Mouse (Mus musculus) myocyte (in vitro differentiated cells): ENCODE results near the gene Auts2. TPM values are rescaled to one million over a fixed set of nuclear protein-coding genes. Genes with fewer than 3 reads are reported as not detected.

Source experiments
- H3K27me3 ChIP-seq: one replicate; pipeline ENCODE4 v1.6.1; 2011; ENCODE audit not compliant: control insufficient read depth, insufficient read depth, insufficient read length
- H3K36me3 ChIP-seq: one replicate; pipeline ENCODE4 v1.6.1; 2011; ENCODE audit not compliant: control insufficient read depth, insufficient read depth
- H3K4me2 ChIP-seq: one replicate; pipeline ENCODE4 v1.6.1; 2011; ENCODE audit warnings: low read depth, control low read depth
- H3K4me3 ChIP-seq: one replicate; pipeline ENCODE4 v1.5.1; 2011; ENCODE audit warnings: mild to moderate bottlenecking, control low read depth, moderate library complexity
- H3K79me2 ChIP-seq: one replicate; pipeline ENCODE4 v1.6.1; 2011; ENCODE audit not compliant: control insufficient read depth, insufficient read depth
- H3ac ChIP-seq: one replicate; pipeline ENCODE4 v1.6.1; 2011; ENCODE audit not compliant: control insufficient read depth, insufficient read length
- CEBPB ChIP-seq: IDR thresholded peaks from 2 replicates; pipeline ENCODE4 v1.6.1; 2011; ENCODE audit warnings: mild to moderate bottlenecking, moderate library complexity; ENCODE audit not compliant: poor library complexity, insufficient read depth, severe bottlenecking
- E2F4 ChIP-seq: IDR thresholded peaks from one replicate; pipeline ENCODE4 v1.6.1; 2011; ENCODE audit warnings: mild to moderate bottlenecking, control low read depth, moderate library complexity; ENCODE audit not compliant: insufficient read depth
- MAX ChIP-seq: IDR thresholded peaks from one replicate; pipeline ENCODE4 v1.6.1; 2011; ENCODE audit warnings: low read depth, mild to moderate bottlenecking, control low read depth
- MYOD1 ChIP-seq, 3 experiments: IDR thresholded peaks; one replicate each; pipeline ENCODE4 v1.6.1; 2011; ENCODE audit warnings: control low read depth in 2 of 3, low read depth in 2 of 3, mild to moderate bottlenecking in 2 of 3, moderate library complexity in 1 of 3; ENCODE audit not compliant: insufficient read length in 2 of 3, control insufficient read depth in 1 of 3
- MYOG ChIP-seq, 3 experiments: IDR thresholded peaks; one replicate each; pipeline ENCODE4 v1.6.1; 2011; ENCODE audit warnings: control low read depth in 2 of 3, low read depth in 2 of 3, mild to moderate bottlenecking in 2 of 3; ENCODE audit not compliant: insufficient read length in 2 of 3, control insufficient read depth in 1 of 3, insufficient read depth in 1 of 3
- POLR2A ChIP-seq: IDR thresholded peaks from one replicate; pipeline ENCODE4 v1.6.1; 2011; ENCODE audit warnings: low read depth, mild to moderate bottlenecking, control low read depth, moderate library complexity; ENCODE audit not compliant: insufficient read length
- POLR2AphosphoS2 ChIP-seq: IDR thresholded peaks from one replicate; pipeline ENCODE4 v1.6.1; 2011; ENCODE audit warnings: low read depth, control low read depth; ENCODE audit not compliant: insufficient read length
- REST ChIP-seq: IDR thresholded peaks from one replicate; pipeline ENCODE4 v1.6.1; 2011; ENCODE audit warnings: mild to moderate bottlenecking, control low read depth, moderate library complexity; ENCODE audit not compliant: insufficient read depth, insufficient read length
- SRF ChIP-seq: IDR thresholded peaks from one replicate; pipeline ENCODE4 v1.6.1; 2011; ENCODE audit warnings: low read depth; ENCODE audit not compliant: control insufficient read depth, insufficient read length
- TCF12 ChIP-seq: IDR thresholded peaks from one replicate; pipeline ENCODE4 v1.6.1; 2011; ENCODE audit warnings: mild to moderate bottlenecking, control low read depth; ENCODE audit not compliant: poor library complexity, insufficient read depth, severe bottlenecking
- TCF3 ChIP-seq: IDR thresholded peaks from one replicate; pipeline ENCODE4 v1.6.1; 2011; ENCODE audit warnings: low read depth, control low read depth; ENCODE audit not compliant: insufficient read length
- USF1 ChIP-seq: IDR thresholded peaks from one replicate; pipeline ENCODE4 v1.6.1; 2011; ENCODE audit warnings: low read depth, mild to moderate bottlenecking, control low read depth, moderate library complexity
- polyA plus RNA-seq: library from polyadenylated mRNA; unstranded; fragments of >200 nt; fragmentation: generic; extraction: Trizol; gene quantifications from one replicate; pipeline ENCODE4 v1.2.1, GENCODE M21; 2012; ENCODE audit warnings: missing spikeins

The Auts2 gene
- polyA plus RNA-seq, 1 experiment: 8.0 TPM

GRCm38 (mm10) chr5:131961859-131962258, 581.3 kb downstream of the Auts2 start:
- H3K4me2 ChIP-seq: no peak overlapping the region
- no peaks in the 10 kb centered on the region for H3K27me3 ChIP-seq
- no peaks in the 10 kb centered on the region for H3K79me2 ChIP-seq
- no peak overlapping the region for H3ac ChIP-seq
- no peaks in the 10 kb centered on the region for H3K36me3 ChIP-seq
- H3K4me3 ChIP-seq: no peak overlapping the region
- peak in 2 of 3 experiments; percentile 80 to 82 for TF ChIP-seq MYOD1 (IDR thresholded peaks at IDR 0.05; ENCODE audit: control insufficient read depth in 1 of 3, insufficient read length in 2 of 3, low read depth in 2 of 3)
- TF ChIP-seq CEBPB: no peak
- no peak for TF ChIP-seq POLR2A
- TF ChIP-seq TCF3: no peak
- TF ChIP-seq MAX: no peak
- TF ChIP-seq TCF12: no peak
- peak; percentile 20 for TF ChIP-seq USF1
- TF ChIP-seq SRF: no peak
- no peak for TF ChIP-seq POLR2AphosphoS2
- no peak for TF ChIP-seq E2F4
- TF ChIP-seq MYOG (IDR thresholded peaks at IDR 0.05; ENCODE audit: control insufficient read depth in 1 of 3, insufficient read depth in 1 of 3, insufficient read length in 2 of 3, low read depth in 2 of 3): peak in 1 of 3 experiments; percentile 18
- no peak for TF ChIP-seq REST

- Histone ChIP-seq H3ac (no peak overlapping the region), H3K27me3 (no peaks in the 10 kb centered on the region), H3K36me3 (no peaks in the 10 kb centered on the region), H3K4me3 (no peak overlapping the region), H3K4me2 (no peak overlapping the region), H3K79me2 (no peaks in the 10 kb centered on the region)
- no peak for TF ChIP-seq MYOG (IDR thresholded peaks at IDR 0.05; ENCODE audit: control insufficient read depth in 1 of 3, insufficient read depth in 1 of 3, insufficient read length in 2 of 3, low read depth in 2 of 3)
- TF ChIP-seq CEBPB: no peak
- no peak for TF ChIP-seq TCF12
- TF ChIP-seq REST: no peak
- TF ChIP-seq MAX: no peak
- no peak for TF ChIP-seq E2F4
- no peak for TF ChIP-seq MYOD1 (IDR thresholded peaks at IDR 0.05; ENCODE audit: control insufficient read depth in 1 of 3, insufficient read length in 2 of 3, low read depth in 2 of 3)
These were observed 582.7 kb downstream of the Auts2 start for GRCm38 (mm10) chr5:131960432-131960831.

GRCm38 (mm10) chr5:131956998-131957397, 586.1 kb downstream of the Auts2 start:
- no peak for TF ChIP-seq MAX
- TF ChIP-seq USF1: no peak
- TF ChIP-seq CEBPB: no peak
- TF ChIP-seq MYOD1 (IDR thresholded peaks at IDR 0.05; ENCODE audit: control insufficient read depth in 1 of 3, insufficient read length in 2 of 3, low read depth in 2 of 3): no peak
- TF ChIP-seq TCF3: no peak
- TF ChIP-seq POLR2A: no peak
- TF ChIP-seq SRF: no peak
- no peak for TF ChIP-seq MYOG (IDR thresholded peaks at IDR 0.05; ENCODE audit: control insufficient read depth in 1 of 3, insufficient read depth in 1 of 3, insufficient read length in 2 of 3, low read depth in 2 of 3)
- no peak for TF ChIP-seq TCF12
- no peak for TF ChIP-seq E2F4
- H3K4me3 ChIP-seq: no peak overlapping the region

GRCm38 (mm10) chr5:131956090-131956489, 587.1 kb downstream of the Auts2 start:
- TF ChIP-seq MAX (no peak), MYOD1 (IDR thresholded peaks at IDR 0.05; ENCODE audit: control insufficient read depth in 1 of 3, insufficient read length in 2 of 3, low read depth in 2 of 3) (no peak), E2F4 (no peak), SRF (no peak), TCF3 (no peak)
- Histone ChIP-seq H3ac (no peak overlapping the region), H3K4me2 (no peak overlapping the region), H3K36me3 (no peaks in the 10 kb centered on the region), H3K4me3 (no peak overlapping the region), H3K79me2 (no peaks in the 10 kb centered on the region), H3K27me3 (no peaks in the 10 kb centered on the region)

More at GRCm38 (mm10) chr5:131956998-131957397, 586.1 kb downstream of the Auts2 start:
- no peaks in the 10 kb centered on the region for H3K36me3 ChIP-seq
- no peaks in the 10 kb centered on the region for H3K27me3 ChIP-seq
- no peak overlapping the region for H3ac ChIP-seq
- H3K79me2 ChIP-seq: no peaks in the 10 kb centered on the region
- H3K4me2 ChIP-seq: no peak overlapping the region

- Histone ChIP-seq H3K27me3 (no peaks in the 10 kb centered on the region), H3K4me2 (no peak overlapping the region), H3ac (no peak overlapping the region), H3K4me3 (no peak overlapping the region), H3K79me2 (no peaks in the 10 kb centered on the region), H3K36me3 (no peaks in the 10 kb centered on the region)
- no peak for TF ChIP-seq REST
- TF ChIP-seq SRF: no peak
- no peak for TF ChIP-seq MYOD1 (IDR thresholded peaks at IDR 0.05; ENCODE audit: control insufficient read depth in 1 of 3, insufficient read length in 2 of 3, low read depth in 2 of 3)
These were observed 587.7 kb downstream of the Auts2 start for GRCm38 (mm10) chr5:131955227-131956016.
